Mouse (Mus musculus) limb, embryonic 15.5 days (tissue): ENCODE results near the gene Naaladl2. TPM values are rescaled to one million over a fixed set of nuclear protein-coding genes. Genes with fewer than 3 reads are reported as not detected.

ENCODE experiments used
- ATAC-seq: fragments of 200-750 bp; cut with Nextera tagmentation; 2 replicates; pipeline ENCODE4 v1.8.0; 2017; ENCODE audit warnings: low read depth, moderate TSS enrichment; ENCODE audit not compliant: insufficient number of reproducible peaks, low FRiP score, low TSS enrichment
- H3K27ac ChIP-seq: fragments of 300-500 bp; sonication (generic); 2 replicates; pipeline ENCODE4 v1.5.1; 2015; ENCODE audit warnings: moderate library complexity, mild to moderate bottlenecking, inconsistent platforms
- H3K27me3 ChIP-seq: fragments of 300-500 bp; sonication (generic); 2 replicates; pipeline ENCODE4 v1.6.1; 2015; ENCODE audit warnings: inconsistent platforms
- H3K36me3 ChIP-seq: fragments of 300-500 bp; sonication (generic); 2 replicates; pipeline ENCODE4 v1.6.1; 2015; ENCODE audit warnings: inconsistent platforms
- H3K4me1 ChIP-seq: fragments of 300-500 bp; sonication (generic); 2 replicates; pipeline ENCODE4 v1.6.1; 2015; ENCODE audit warnings: inconsistent platforms
- H3K4me2 ChIP-seq: fragments of 300-500 bp; sonication (generic); 2 replicates; pipeline ENCODE4 v1.6.1; 2015; ENCODE audit warnings: mild to moderate bottlenecking, inconsistent platforms
- H3K4me3 ChIP-seq: fragments of 300-500 bp; sonication (generic); 2 replicates; pipeline ENCODE4 v1.5.1; 2015; ENCODE audit warnings: mild to moderate bottlenecking, inconsistent platforms
- H3K9ac ChIP-seq: fragments of 300-500 bp; sonication (generic); 2 replicates; pipeline ENCODE4 v1.6.1; 2015; ENCODE audit warnings: inconsistent platforms
- H3K9me3 ChIP-seq: fragments of 300-500 bp; sonication (generic); 2 replicates; pipeline ENCODE4 v1.6.1; 2016; ENCODE audit warnings: inconsistent platforms
- WGBS: fragments of 180-500 bp; shearing (Covaris S2); methylation state at CpG from one replicate; pipeline ENCODE4 v1.1.7; 2015; 5-methylcytosine and 5-hydroxymethylcytosine counted together
- polyA plus RNA-seq: library from polyadenylated mRNA; unstranded; fragments of >200 nt; fragmentation: Nextera tagmentation; extraction: Ambion mirVana; gene quantifications from 2 replicates; pipeline ENCODE4 v1.2.1, GENCODE M21; 2015

Naaladl2 gene
- polyA plus RNA-seq, 1 experiment from 2014 or later = 2.3 TPM

DNA sequence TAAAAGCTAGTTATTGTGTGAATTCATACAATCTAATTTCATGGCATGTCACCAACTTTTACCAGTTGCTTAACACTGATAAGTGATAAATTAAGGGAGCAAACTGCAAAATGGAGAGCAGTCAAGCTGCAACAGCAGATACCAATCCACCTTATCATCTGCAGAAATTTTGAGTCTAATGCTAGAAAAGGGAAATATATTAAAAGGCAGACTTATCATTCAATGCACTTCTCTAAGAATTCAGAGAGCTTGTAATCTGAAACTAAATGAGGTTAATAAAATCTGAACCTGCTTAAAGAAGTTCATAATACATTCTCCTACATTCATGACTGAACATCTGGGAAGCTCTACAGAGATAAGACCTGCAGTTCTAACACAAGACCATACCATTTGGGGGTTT lies 480.3 kb downstream of the Naaladl2 start:
- no peak overlapping the region for H3K9ac ChIP-seq
- no peak overlapping the region for H3K4me2 ChIP-seq
- H3K9me3 ChIP-seq = no peaks in the 10 kb centered on the region
- ATAC-seq = no peak
- H3K4me3 ChIP-seq = no peak overlapping the region
- H3K4me1 ChIP-seq = no peaks in the 10 kb centered on the region
- no peak overlapping the region for H3K27ac ChIP-seq
- no peaks in the 10 kb centered on the region for H3K36me3 ChIP-seq
- H3K27me3 ChIP-seq = no peaks in the 10 kb centered on the region

DNA sequence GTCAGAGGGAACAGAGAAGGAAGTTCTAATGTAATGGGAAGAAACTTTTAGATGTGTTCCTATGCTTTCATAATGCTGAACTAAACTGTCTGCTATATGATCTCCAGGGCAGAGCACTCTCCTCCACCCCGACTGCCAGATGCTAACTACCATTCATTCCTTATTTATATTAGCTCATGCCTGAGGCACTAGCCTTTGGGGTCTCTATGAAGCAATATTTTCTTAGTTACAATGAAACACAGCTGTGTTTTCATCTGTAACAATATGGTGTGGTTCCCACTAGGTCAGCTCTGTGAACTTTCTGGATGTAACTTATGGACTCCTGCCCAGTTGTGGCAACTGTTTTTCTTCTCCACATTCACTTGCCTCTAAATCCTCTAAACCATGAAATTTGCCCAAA lies 514.0 kb downstream of the Naaladl2 start:
- peak; percentile 65 for ATAC-seq
- Histone ChIP-seq H3K4me1 (no peaks in the 10 kb centered on the region), H3K27me3 (no peaks in the 10 kb centered on the region), H3K36me3 (no peaks in the 10 kb centered on the region), H3K27ac (no peak overlapping the region), H3K9me3 (no peaks in the 10 kb centered on the region), H3K9ac (no peak overlapping the region), H3K4me2 (no peak overlapping the region), H3K4me3 (no peak overlapping the region)
- 0% methylated on average over 1 of the region's 1 CpGs for WGBS

DNA sequence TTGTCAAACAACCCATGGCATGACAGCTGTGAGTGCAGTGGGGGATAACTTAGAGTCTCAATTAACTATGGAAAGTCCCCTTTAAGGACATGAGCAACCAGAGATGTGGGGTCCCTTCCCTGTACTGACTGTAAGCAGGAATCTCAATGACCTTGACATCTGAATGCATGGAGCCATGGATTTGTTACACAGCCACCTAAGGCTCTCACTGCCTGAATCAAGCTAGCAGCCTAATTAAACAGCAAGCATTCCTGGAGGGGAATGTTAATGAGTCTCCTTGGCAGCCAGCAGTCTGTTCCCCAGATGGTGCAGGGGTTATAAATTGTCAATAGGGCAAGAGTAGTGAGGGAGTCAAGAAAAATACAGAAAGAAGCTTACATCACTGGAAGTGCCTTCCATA lies 538.6 kb downstream of the Naaladl2 start:
- Histone ChIP-seq H3K27me3 (no peaks in the 10 kb centered on the region), H3K9me3 (no peaks in the 10 kb centered on the region), H3K9ac (no peak overlapping the region), H3K4me1 (no peaks in the 10 kb centered on the region), H3K27ac (no peak overlapping the region), H3K4me2 (no peak overlapping the region), H3K4me3 (no peak overlapping the region), H3K36me3 (no peaks in the 10 kb centered on the region)
- ATAC-seq = no peak

DNA sequence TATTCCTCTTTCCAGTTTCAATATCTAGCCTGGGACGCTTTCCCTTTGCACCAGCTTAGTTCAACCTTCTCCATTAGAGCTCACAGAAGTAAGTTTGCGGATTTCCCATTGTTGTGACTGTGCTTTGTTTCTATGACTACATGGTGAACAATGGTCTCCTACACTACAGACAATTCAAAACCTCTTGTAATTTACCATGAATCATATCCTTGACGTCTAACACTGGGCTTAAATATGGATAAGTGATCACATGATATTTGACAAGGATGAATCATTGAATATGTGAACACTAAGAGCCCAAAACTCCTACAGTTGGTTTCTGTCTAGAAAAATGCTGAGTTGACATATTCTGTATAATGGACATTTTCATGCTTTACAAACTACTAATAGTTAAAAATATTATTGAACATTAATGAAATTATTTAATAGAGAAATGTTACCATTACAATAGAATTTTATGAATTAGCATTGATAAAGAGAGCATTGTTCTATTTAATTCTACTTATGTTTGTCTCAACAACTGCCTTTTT lies 539.2 kb downstream of the Naaladl2 start:
- no peaks in the 10 kb centered on the region for H3K9me3 ChIP-seq
- H3K36me3 ChIP-seq = no peaks in the 10 kb centered on the region
- H3K27ac ChIP-seq = no peak overlapping the region
- no peaks in the 10 kb centered on the region for H3K27me3 ChIP-seq
- WGBS = 86% methylated on average over 3 of the region's 3 CpGs
- no peaks in the 10 kb centered on the region for H3K4me1 ChIP-seq
- no peak overlapping the region for H3K4me3 ChIP-seq
- H3K4me2 ChIP-seq = no peak overlapping the region
- no peak for ATAC-seq
- H3K9ac ChIP-seq = no peak overlapping the region

DNA sequence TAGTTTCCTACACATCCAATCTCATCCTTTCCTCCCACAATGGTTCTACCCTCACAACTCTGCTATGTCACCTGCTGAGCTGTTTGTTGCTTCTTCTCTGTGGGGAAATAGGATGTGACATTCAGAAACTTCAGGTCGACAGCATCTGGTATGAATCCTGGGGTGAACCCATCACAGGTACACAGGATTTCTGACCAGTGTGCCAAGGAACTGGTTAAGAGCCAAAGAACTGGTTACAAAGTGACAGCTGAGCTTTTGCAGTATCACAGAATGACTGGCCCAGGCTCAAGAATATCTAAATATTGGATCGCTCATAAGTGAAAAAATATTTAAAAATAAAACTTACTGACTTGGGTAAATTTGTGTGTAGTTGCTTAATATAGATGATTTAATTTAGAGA lies 548.6 kb downstream of the Naaladl2 start:
- no peaks in the 10 kb centered on the region for H3K4me1 ChIP-seq
- no peak overlapping the region for H3K4me3 ChIP-seq
- no peak overlapping the region for H3K27ac ChIP-seq
- 79% methylated on average over 2 of the region's 2 CpGs for WGBS
- ATAC-seq = no peak
- no peak overlapping the region for H3K4me2 ChIP-seq
- no peaks in the 10 kb centered on the region for H3K36me3 ChIP-seq
- no peak overlapping the region for H3K9ac ChIP-seq
- H3K9me3 ChIP-seq = no peaks in the 10 kb centered on the region
- H3K27me3 ChIP-seq = no peaks in the 10 kb centered on the region

DNA sequence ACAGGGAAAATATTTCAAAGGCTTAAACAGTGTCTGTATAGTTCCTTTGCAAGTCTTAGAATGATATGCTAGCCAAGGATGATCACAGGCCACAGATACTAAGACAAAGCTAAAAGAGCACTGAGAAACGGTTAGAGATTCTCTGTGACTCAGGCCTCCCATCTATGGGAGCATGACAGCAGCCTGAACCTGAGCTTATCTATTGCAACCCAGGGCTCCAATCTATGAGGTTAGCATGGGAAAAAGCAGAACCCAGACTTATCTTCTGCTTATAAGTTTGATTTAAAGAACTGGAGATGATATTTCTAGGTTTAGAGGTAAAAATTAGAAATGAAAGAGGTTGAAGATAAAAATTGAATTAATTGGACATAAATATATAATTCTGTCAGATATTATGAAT lies 587.4 kb downstream of the Naaladl2 start:
- Histone ChIP-seq H3K36me3 (no peaks in the 10 kb centered on the region), H3K9ac (no peak overlapping the region), H3K27me3 (no peaks in the 10 kb centered on the region), H3K27ac (no peak overlapping the region), H3K4me1 (no peaks in the 10 kb centered on the region), H3K9me3 (no peaks in the 10 kb centered on the region), H3K4me3 (no peak overlapping the region), H3K4me2 (no peak overlapping the region)
- ATAC-seq = no peak
- WGBS = 89% methylated on average over 1 of the region's 1 CpGs

DNA sequence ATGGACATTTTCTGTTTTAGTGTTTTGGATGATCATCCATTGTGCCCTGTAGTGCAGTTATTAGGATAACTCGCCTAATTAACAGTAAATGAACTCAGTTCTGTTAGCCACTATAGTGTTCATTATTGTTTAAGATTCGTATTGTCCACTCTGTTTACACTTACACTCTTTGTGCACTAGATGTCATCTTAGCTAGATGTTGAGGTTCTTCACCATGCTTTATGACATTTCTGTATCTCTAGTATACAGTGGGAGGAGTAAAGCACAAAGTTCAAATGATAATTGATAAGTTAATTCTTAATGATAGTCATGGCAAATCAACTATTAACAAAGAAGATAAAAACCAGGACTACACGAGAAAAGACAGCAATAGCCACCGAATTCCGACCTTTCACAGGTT lies 590.4 kb downstream of the Naaladl2 start:
- Histone ChIP-seq H3K27ac (no peak overlapping the region), H3K4me1 (no peaks in the 10 kb centered on the region), H3K4me2 (no peak overlapping the region), H3K9ac (no peak overlapping the region), H3K27me3 (no peaks in the 10 kb centered on the region), H3K9me3 (no peaks in the 10 kb centered on the region), H3K36me3 (no peaks in the 10 kb centered on the region), H3K4me3 (no peak overlapping the region)
- WGBS = 80% methylated on average over 5 of the region's 5 CpGs
- ATAC-seq = no peak

DNA sequence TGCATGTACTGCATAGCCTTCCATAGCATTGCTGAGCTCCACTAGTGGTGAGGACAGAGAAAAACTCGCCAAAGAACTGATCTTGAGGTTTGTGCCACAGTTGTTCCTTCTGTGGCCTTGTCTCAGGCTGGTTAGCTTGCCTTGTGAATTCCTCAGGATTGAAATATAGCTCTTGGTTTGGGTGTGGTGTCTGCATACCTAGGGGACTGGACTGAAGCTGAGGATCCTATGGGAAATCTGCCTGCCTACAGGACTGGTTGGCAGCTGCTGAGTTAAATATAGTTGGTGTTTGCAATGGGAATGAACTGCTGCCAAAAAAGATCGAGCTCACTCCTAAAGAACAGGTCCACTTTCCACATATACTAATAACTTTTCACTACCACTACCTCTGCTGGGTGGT lies 591.4 kb downstream of the Naaladl2 start:
- no peaks in the 10 kb centered on the region for H3K36me3 ChIP-seq
- H3K4me2 ChIP-seq = no peak overlapping the region
- 63% methylated on average over 2 of the region's 2 CpGs for WGBS
- H3K27me3 ChIP-seq = no peaks in the 10 kb centered on the region
- H3K27ac ChIP-seq = no peak overlapping the region
- H3K9ac ChIP-seq = no peak overlapping the region
- no peak for ATAC-seq
- H3K4me3 ChIP-seq = no peak overlapping the region
- no peaks in the 10 kb centered on the region for H3K9me3 ChIP-seq
- no peaks in the 10 kb centered on the region for H3K4me1 ChIP-seq

DNA sequence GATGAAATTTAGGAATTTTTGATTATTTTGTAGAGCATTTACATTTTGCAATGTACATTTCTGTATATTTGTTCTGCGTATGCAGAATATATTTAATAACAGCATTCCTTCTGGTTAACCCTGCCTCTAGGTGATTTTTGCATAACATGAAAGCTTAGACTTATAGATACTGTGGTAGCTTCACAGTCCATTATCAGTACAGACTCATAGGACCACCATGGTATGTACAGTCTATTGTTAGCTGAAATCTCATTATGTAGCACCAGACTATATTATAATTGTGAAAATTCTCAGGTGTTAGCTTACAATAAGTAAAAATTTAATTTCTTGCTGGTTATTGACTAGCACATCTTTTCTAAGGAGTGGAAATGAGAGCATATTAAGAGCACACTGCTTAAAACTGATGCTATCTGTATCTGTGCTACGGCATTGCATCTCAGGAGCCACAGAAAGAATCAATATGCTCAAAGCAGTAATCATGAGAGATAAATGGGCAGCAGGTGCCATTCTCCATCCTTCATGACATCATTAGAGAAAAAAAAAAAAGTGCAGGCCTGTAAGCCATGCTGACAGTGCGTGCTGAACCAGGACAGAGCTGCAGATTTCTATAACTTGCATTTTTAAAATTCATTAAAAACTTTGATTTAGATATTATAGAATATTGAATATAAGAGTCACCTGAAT lies 610.1 kb downstream of the Naaladl2 start:
- Histone ChIP-seq H3K27me3 (no peaks in the 10 kb centered on the region), H3K4me3 (no peak overlapping the region), H3K4me2 (no peak overlapping the region), H3K9me3 (no peaks in the 10 kb centered on the region), H3K9ac (no peak overlapping the region), H3K36me3 (no peaks in the 10 kb centered on the region), H3K27ac (no peak overlapping the region), H3K4me1 (no peaks in the 10 kb centered on the region)
- ATAC-seq = no peak
- 83% methylated on average over 3 of the region's 3 CpGs for WGBS

DNA sequence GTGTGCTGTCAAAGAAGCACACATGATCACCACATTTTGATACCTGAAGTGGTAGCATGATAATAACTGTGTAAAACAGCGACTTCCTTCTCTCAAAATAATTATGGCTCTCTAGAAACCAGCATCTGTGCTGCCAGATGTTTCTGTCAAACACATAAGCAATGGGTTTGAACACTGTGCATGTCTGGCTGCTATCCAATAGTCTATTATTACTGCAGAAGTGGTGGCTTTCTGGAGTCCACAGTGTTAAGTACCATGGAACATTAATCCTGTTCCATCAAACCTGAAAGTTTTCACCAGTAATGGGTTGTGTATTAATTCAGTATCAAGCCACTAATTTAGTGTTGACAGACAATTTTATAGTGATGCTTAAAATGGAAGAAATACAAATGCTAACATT lies 629.1 kb downstream of the Naaladl2 start:
- Histone ChIP-seq H3K27ac (no peak overlapping the region), H3K4me1 (no peaks in the 10 kb centered on the region), H3K9me3 (no peaks in the 10 kb centered on the region), H3K27me3 (no peaks in the 10 kb centered on the region), H3K36me3 (no peaks in the 10 kb centered on the region), H3K9ac (no peak overlapping the region), H3K4me3 (no peak overlapping the region), H3K4me2 (no peak overlapping the region)
- 25% methylated on average over 1 of the region's 1 CpGs for WGBS
- ATAC-seq = no peak

DNA sequence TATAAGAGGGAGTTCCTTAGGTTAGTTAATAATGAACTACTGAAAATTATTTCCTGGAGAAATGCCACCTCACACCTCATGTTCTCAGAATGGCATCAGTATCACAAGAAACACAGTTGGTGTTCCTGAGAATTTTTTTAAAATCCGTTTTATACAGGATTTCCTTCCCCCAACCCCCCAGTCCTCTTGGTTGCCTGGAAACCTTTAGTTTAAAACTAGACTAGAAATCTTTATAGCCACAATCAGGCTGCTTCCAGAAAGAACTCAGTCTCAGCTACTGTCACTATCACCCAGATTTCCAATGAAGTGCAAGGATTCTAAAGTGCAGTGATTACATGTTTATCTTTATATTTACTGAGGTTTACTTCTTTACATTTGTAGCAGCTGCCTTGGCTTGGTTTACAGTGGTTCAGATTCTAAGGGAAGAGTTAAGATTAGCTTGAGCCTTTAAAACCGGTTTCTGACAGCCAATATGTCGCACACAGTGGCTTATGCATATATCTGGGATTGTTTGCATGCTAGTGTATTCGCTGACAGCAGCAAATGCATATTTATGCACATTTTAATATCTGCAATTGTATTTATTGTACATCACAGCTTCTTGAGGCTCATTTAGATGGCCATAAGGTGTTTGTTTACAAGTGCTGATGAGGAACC lies 657.5 kb downstream of the Naaladl2 start:
- H3K4me3 ChIP-seq = no peak overlapping the region
- no peaks in the 10 kb centered on the region for H3K9me3 ChIP-seq
- ATAC-seq = no peak
- no peaks in the 10 kb centered on the region for H3K27me3 ChIP-seq
- 65% methylated on average over 4 of the region's 4 CpGs for WGBS
- H3K27ac ChIP-seq = no peak overlapping the region
- no peaks in the 10 kb centered on the region for H3K4me1 ChIP-seq
- H3K36me3 ChIP-seq = no peaks in the 10 kb centered on the region
- no peak overlapping the region for H3K9ac ChIP-seq
- no peak overlapping the region for H3K4me2 ChIP-seq

DNA sequence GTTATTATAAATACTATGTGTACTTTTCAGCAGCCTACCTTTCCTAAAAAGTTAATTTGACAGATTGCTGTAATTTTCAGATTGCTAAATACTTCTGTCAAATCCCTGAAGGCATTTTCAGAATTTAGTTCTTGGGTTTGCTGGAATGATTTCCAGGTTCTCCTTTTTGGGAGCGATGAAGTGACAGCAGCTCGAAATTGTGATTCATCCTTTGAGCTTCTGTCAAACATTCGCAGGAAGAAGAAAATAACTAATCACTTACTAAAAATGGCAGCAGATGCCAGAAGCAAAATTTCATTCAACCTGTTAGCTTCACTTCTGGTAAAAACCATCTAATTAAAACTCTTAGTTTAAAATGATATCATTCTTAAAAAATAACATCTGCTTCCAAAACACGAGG lies 680.1 kb downstream of the Naaladl2 start:
- ATAC-seq = no peak
- Histone ChIP-seq H3K4me2 (no peak overlapping the region), H3K9me3 (no peaks in the 10 kb centered on the region), H3K4me3 (no peak overlapping the region), H3K9ac (no peak overlapping the region), H3K27me3 (no peaks in the 10 kb centered on the region), H3K4me1 (no peaks in the 10 kb centered on the region), H3K36me3 (no peaks in the 10 kb centered on the region), H3K27ac (no peak overlapping the region)
- 82% methylated on average over 4 of the region's 4 CpGs for WGBS
